Mouse (Mus musculus) intestine, embryonic 15.5 days (tissue): ENCODE results near the gene Cst9. TPM values are rescaled to one million over a fixed set of nuclear protein-coding genes. Genes with fewer than 3 reads are reported as not detected.

Source experiments
- ATAC-seq: fragments of 200-750 bp; cut with Nextera tagmentation; 2 replicates; pipeline ENCODE4 v1.8.0; 2017; ENCODE audit warnings: moderate TSS enrichment, moderate library complexity
- H3K27ac ChIP-seq: fragments of 300-500 bp; sonication (generic); 2 replicates; pipeline ENCODE4 v1.5.1; 2015; ENCODE audit warnings: mild to moderate bottlenecking, inconsistent platforms
- H3K27me3 ChIP-seq: fragments of 300-500 bp; sonication (generic); replicated peaks from 2 replicates; pipeline ENCODE4 v1.6.1; 2015; ENCODE audit warnings: inconsistent platforms
- H3K36me3 ChIP-seq: fragments of 300-500 bp; sonication (generic); 2 replicates; pipeline ENCODE4 v1.6.1; 2015; ENCODE audit warnings: inconsistent platforms
- H3K4me1 ChIP-seq: fragments of 300-500 bp; sonication (generic); replicated peaks from 2 replicates; pipeline ENCODE4 v1.6.1; 2015; ENCODE audit warnings: inconsistent platforms
- H3K4me2 ChIP-seq: fragments of 300-500 bp; sonication (generic); replicated peaks from 2 replicates; pipeline ENCODE4 v1.6.1; 2015; ENCODE audit warnings: mild to moderate bottlenecking, inconsistent platforms
- H3K4me3 ChIP-seq: fragments of 300-500 bp; sonication (generic); replicated peaks from 2 replicates; pipeline ENCODE4 v1.5.1; 2015; ENCODE audit warnings: inconsistent platforms
- H3K9ac ChIP-seq: fragments of 300-500 bp; sonication (generic); 2 replicates; pipeline ENCODE4 v1.6.1; 2015; ENCODE audit warnings: inconsistent platforms
- H3K9me3 ChIP-seq: fragments of 300-500 bp; sonication (generic); 2 replicates; pipeline ENCODE4 v1.6.1; 2016; ENCODE audit warnings: inconsistent platforms
- WGBS: fragments of 180-500 bp; shearing (Covaris S2); methylation state at CpG from one replicate; pipeline ENCODE4 v1.1.7; 2015; 5-methylcytosine and 5-hydroxymethylcytosine counted together
- polyA plus RNA-seq: library from polyadenylated mRNA; unstranded; fragments of >200 nt; fragmentation: Nextera tagmentation; extraction: Ambion mirVana; gene quantifications from 2 replicates; pipeline ENCODE4 v1.2.1, GENCODE M21; 2015

Gene Cst9
- not detected in 2 replicates for polyA plus RNA-seq

GRCm38 (mm10) chr2:148834912-148835311 is at the start of gene Cst9:
Gene Cst9, plus strand, starts transcription at chr2:148835147.
- H3K4me3 ChIP-seq = no peak within 1 kb of the TSS
- no peaks in the 10 kb centered on the region for H3K9me3 ChIP-seq
- no peak within 1 kb of the TSS for H3K4me2 ChIP-seq
- 50% methylated on average over 4 of the region's 4 CpGs for WGBS
- 0 out of 2 replicates have a peak, but pooled peaks cover 3% of the 10 kb centered on the region for H3K27me3 ChIP-seq
- no peak for ATAC-seq
- H3K36me3 ChIP-seq = no peaks in the 10 kb centered on the region
- no peaks in the 10 kb centered on the region for H3K4me1 ChIP-seq
- H3K27ac ChIP-seq = no peak within 1 kb of the TSS
- H3K9ac ChIP-seq = no peak within 1 kb of the TSS

- Histone ChIP-seq H3K27me3 (no peaks in the 10 kb centered on the region), H3K4me3 (no peak within 1 kb of the TSS), H3K27ac (no peak within 1 kb of the TSS), H3K9ac (no peak within 1 kb of the TSS), H3K4me1 (no peaks in the 10 kb centered on the region), H3K36me3 (no peaks in the 10 kb centered on the region), H3K4me2 (no peak within 1 kb of the TSS), H3K9me3 (no peaks in the 10 kb centered on the region)
- no peak for ATAC-seq
- WGBS = 95% methylated on average over 6 of the region's 6 CpGs
These were observed 45.8 kb upstream of the Cst9 start, which contains the start of gene Cst12 for GRCm38 (mm10) chr2:148789142-148789541. Gene Cst12, plus strand, starts transcription at chr2:148789361.

- no peaks in the 10 kb centered on the region for H3K27me3 ChIP-seq
- H3K27ac ChIP-seq = no peak within 1 kb of the TSS
- H3K4me2 ChIP-seq = no peak within 1 kb of the TSS
- H3K9me3 ChIP-seq = no peaks in the 10 kb centered on the region
- 84% methylated on average over 1 of the region's 1 CpGs for WGBS
- no peak within 1 kb of the TSS for H3K9ac ChIP-seq
- ATAC-seq = no peak
- H3K4me1 ChIP-seq = no peaks in the 10 kb centered on the region
- H3K36me3 ChIP-seq = no peaks in the 10 kb centered on the region
- no peak within 1 kb of the TSS for H3K4me3 ChIP-seq
These were observed 36.5 kb upstream of the Cst9 start, which contains the start of gene Cst8 for GRCm38 (mm10) chr2:148798485-148798884. Gene Cst8, plus strand, starts transcription at chr2:148798785.

- Histone ChIP-seq H3K9me3 (no peaks in the 10 kb centered on the region), H3K4me2 (no peak overlapping the region), H3K36me3 (no peaks in the 10 kb centered on the region), H3K27me3 (no peaks in the 10 kb centered on the region), H3K27ac (no peak overlapping the region), H3K9ac (no peak overlapping the region), H3K4me1 (no peaks in the 10 kb centered on the region), H3K4me3 (no peak overlapping the region)
- no peak for ATAC-seq
- WGBS = 39% methylated on average over 3 of the region's 3 CpGs
These were observed 33.4 kb upstream of the Cst9 start for GRCm38 (mm10) chr2:148801491-148801921.

GRCm38 (mm10) chr2:148806696-148807095 is 28.3 kb upstream of the Cst9 start:
- no peak overlapping the region for H3K9ac ChIP-seq
- H3K36me3 ChIP-seq = no peaks in the 10 kb centered on the region
- H3K27ac ChIP-seq = no peak overlapping the region
- H3K27me3 ChIP-seq = no peaks in the 10 kb centered on the region
- no peaks in the 10 kb centered on the region for H3K9me3 ChIP-seq
- no peak for ATAC-seq
- no peak overlapping the region for H3K4me2 ChIP-seq
- no peaks in the 10 kb centered on the region for H3K4me1 ChIP-seq
- no peak overlapping the region for H3K4me3 ChIP-seq
- 37% methylated on average over 6 of the region's 6 CpGs for WGBS

GRCm38 (mm10) chr2:148819909-148820308 is 15.0 kb upstream of the Cst9 start, which contains the start of gene Cst13:
Gene Cst13, plus strand, starts transcription at chr2:148820081.
- no peaks in the 10 kb centered on the region for H3K4me1 ChIP-seq
- no peak within 1 kb of the TSS for H3K9ac ChIP-seq
- H3K27ac ChIP-seq = no peak within 1 kb of the TSS
- no peak within 1 kb of the TSS for H3K4me2 ChIP-seq
- no peak within 1 kb of the TSS for H3K4me3 ChIP-seq
- no peaks in the 10 kb centered on the region for H3K36me3 ChIP-seq
- no peaks in the 10 kb centered on the region for H3K27me3 ChIP-seq
- no peaks in the 10 kb centered on the region for H3K9me3 ChIP-seq
- ATAC-seq = no peak

- ATAC-seq = no peak
- WGBS = 7% methylated on average over 1 of the region's 1 CpGs
- Histone ChIP-seq H3K4me2 (no peak overlapping the region), H3K9ac (no peak overlapping the region), H3K4me3 (no peak overlapping the region), H3K27me3 (no peaks in the 10 kb centered on the region; the same call in 1 of the 2 replicates), H3K4me1 (no peaks in the 10 kb centered on the region), H3K27ac (no peak overlapping the region), H3K9me3 (no peaks in the 10 kb centered on the region), H3K36me3 (no peaks in the 10 kb centered on the region)
These were observed 9.0 kb upstream of the Cst9 start for GRCm38 (mm10) chr2:148825986-148826385.

GRCm38 (mm10) chr2:148838075-148838777 is 3.3 kb downstream of the Cst9 start:
- no peak overlapping the region for H3K4me2 ChIP-seq
- 85% methylated on average over 5 of the region's 5 CpGs for WGBS
- 0 out of 2 replicates have a peak, but pooled peaks cover 3% of the 10 kb centered on the region for H3K27me3 ChIP-seq
- no peak overlapping the region for H3K27ac ChIP-seq
- H3K36me3 ChIP-seq = no peaks in the 10 kb centered on the region
- ATAC-seq = no peak
- H3K9me3 ChIP-seq = no peaks in the 10 kb centered on the region
- H3K9ac ChIP-seq = no peak overlapping the region
- no peak overlapping the region for H3K4me3 ChIP-seq
- H3K4me1 ChIP-seq = no peaks in the 10 kb centered on the region

- no peak overlapping the region for H3K27ac ChIP-seq
- no peaks in the 10 kb centered on the region for H3K36me3 ChIP-seq
- no peak for ATAC-seq
- no peak overlapping the region for H3K9ac ChIP-seq
- 0 out of 2 replicates have a peak, but pooled peaks cover 3% of the 10 kb centered on the region for H3K27me3 ChIP-seq
- H3K4me3 ChIP-seq = no peak overlapping the region
- H3K9me3 ChIP-seq = no peaks in the 10 kb centered on the region
- H3K4me1 ChIP-seq = no peaks in the 10 kb centered on the region
- WGBS = 84% methylated on average over 2 of the region's 2 CpGs
- H3K4me2 ChIP-seq = no peak overlapping the region
These were observed 4.3 kb downstream of the Cst9 start for GRCm38 (mm10) chr2:148839224-148839623.

GRCm38 (mm10) chr2:148851116-148851906 is 16.4 kb downstream of the Cst9 start:
- no peak overlapping the region for H3K4me3 ChIP-seq
- no peaks in the 10 kb centered on the region for H3K27me3 ChIP-seq
- H3K27ac ChIP-seq = no peak overlapping the region
- no peak overlapping the region for H3K9ac ChIP-seq
- no peaks in the 10 kb centered on the region for H3K9me3 ChIP-seq
- WGBS = 46% methylated on average over 8 of the region's 8 CpGs
- no peaks in the 10 kb centered on the region for H3K36me3 ChIP-seq
- no peaks in the 10 kb centered on the region for H3K4me1 ChIP-seq
- H3K4me2 ChIP-seq = no peak overlapping the region
- ATAC-seq = peak; percentile 82

- Histone ChIP-seq H3K9ac (no peak overlapping the region), H3K4me3 (no peak overlapping the region), H3K4me1 (no peaks in the 10 kb centered on the region), H3K27ac (no peak overlapping the region), H3K36me3 (no peaks in the 10 kb centered on the region), H3K9me3 (no peaks in the 10 kb centered on the region), H3K4me2 (no peak overlapping the region; the same call in 1 of the 2 replicates), H3K27me3 (no peaks in the 10 kb centered on the region)
- ATAC-seq = no peak
- WGBS = 52% methylated on average over 8 of the region's 8 CpGs
These were observed 21.9 kb downstream of the Cst9 start for GRCm38 (mm10) chr2:148856630-148857400.

GRCm38 (mm10) chr2:148857506-148857905 is 22.6 kb downstream of the Cst9 start:
- ATAC-seq = no peak
- Histone ChIP-seq H3K4me2 (no peak overlapping the region), H3K4me1 (no peaks in the 10 kb centered on the region), H3K27me3 (no peaks in the 10 kb centered on the region), H3K9me3 (no peaks in the 10 kb centered on the region), H3K4me3 (no peak overlapping the region), H3K27ac (no peak overlapping the region), H3K36me3 (no peaks in the 10 kb centered on the region), H3K9ac (no peak overlapping the region)
- 73% methylated on average over 4 of the region's 4 CpGs for WGBS
